Mouse (Mus musculus) kidney, postnatal 0 days (tissue): Measurements from ENCODE around the gene Nptxr. TPM values are rescaled to one million over a fixed set of nuclear protein-coding genes. Genes with fewer than 3 reads are reported as not detected.
A peak's percentile ranks its signal among the peaks of the same experiment; 100 is the strongest.

Experiments used
- ATAC-seq: fragments of 200-750 bp; cut with Nextera tagmentation; replicated peaks from 2 replicates; pipeline ENCODE4 v1.8.0; 2017; ENCODE audit warnings: low read depth, moderate number of reproducible peaks, moderate TSS enrichment, moderate library complexity; ENCODE audit not compliant: low FRiP score
- DNase-seq: peaks from one replicate; pipeline ENCODE4 v3.0.0-alpha.2; 2016; ENCODE audit warnings: low spot score
- H3K27ac ChIP-seq: fragments of 300-500 bp; sonication (generic); 2 replicates; pipeline ENCODE4 v1.5.1; 2014; ENCODE audit warnings: mild to moderate bottlenecking
- H3K27me3 ChIP-seq: fragments of 300-500 bp; sonication (generic); 2 replicates; pipeline ENCODE4 v1.6.1; 2014; ENCODE audit warnings: low read length, mixed read lengths; ENCODE audit not compliant: insufficient read depth
- H3K36me3 ChIP-seq: fragments of 300-500 bp; sonication (generic); 2 replicates; pipeline ENCODE4 v1.6.1; 2014; ENCODE audit warnings: low read length, mixed read lengths; ENCODE audit not compliant: insufficient read depth
- H3K4me1 ChIP-seq: fragments of 300-500 bp; sonication (generic); replicated peaks from 2 replicates; pipeline ENCODE4 v1.6.1; 2014; ENCODE audit warnings: antibody characterized with exemption, low read length, mixed read lengths; ENCODE audit not compliant: insufficient read depth
- H3K4me2 ChIP-seq: fragments of 300-500 bp; sonication (generic); 2 replicates; pipeline ENCODE4 v1.6.1; 2014; ENCODE audit warnings: mild to moderate bottlenecking, low read length, moderate library complexity, mixed read lengths
- H3K4me3 ChIP-seq: fragments of 300-500 bp; sonication (generic); replicated peaks from 2 replicates; pipeline ENCODE4 v1.5.1; 2014; ENCODE audit warnings: low read depth, low read length
- H3K9ac ChIP-seq: fragments of 300-500 bp; sonication (generic); 2 replicates; pipeline ENCODE4 v1.6.1; 2014; ENCODE audit warnings: low read depth, low read length
- H3K9me3 ChIP-seq: fragments of 300-500 bp; sonication (generic); replicated peaks from 2 replicates; pipeline ENCODE4 v1.6.1; 2016; ENCODE audit warnings: low read length, inconsistent platforms, mixed read lengths
- CTCF ChIP-seq: IDR thresholded peaks from 2 replicates; pipeline ENCODE4 v1.5.1; 2016; ENCODE audit warnings: antibody characterized with exemption, low read depth, mild to moderate bottlenecking, moderate library complexity
- WGBS: fragments of 180-500 bp; shearing (Covaris S2); extraction: QIAGEN DNeasy Blood & Tissue Kit; methylation state at CpG from one replicate; pipeline ENCODE4 v1.1.7; 2014; 5-methylcytosine and 5-hydroxymethylcytosine counted together
- polyA plus RNA-seq: library from polyadenylated mRNA; unstranded; fragments of >200 nt; fragmentation: Nextera tagmentation; extraction: Ambion mirVana; gene quantifications from 2 replicates; pipeline ENCODE4 v1.2.1, GENCODE M21; 2015

The Nptxr gene
- polyA plus RNA-seq, 1 experiment from 2014 or later, result 1.1 TPM

DNA sequence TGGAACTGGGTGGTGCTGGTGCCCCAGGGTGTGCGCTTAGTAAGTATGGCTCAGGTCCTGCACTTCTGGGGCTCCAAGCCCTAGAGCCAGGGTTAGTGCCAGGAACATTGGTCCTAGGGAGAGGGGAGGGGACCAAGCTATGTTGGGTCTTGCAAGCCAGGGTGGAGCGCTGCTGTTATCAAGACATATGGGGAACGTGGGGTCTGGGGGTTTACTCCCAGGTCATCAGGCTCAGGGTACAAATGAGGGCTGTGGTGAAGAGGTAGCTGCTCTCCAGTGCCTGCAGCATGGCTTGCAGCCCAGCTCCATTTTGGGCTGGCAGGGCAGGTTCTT is 51.2 kb downstream of the Nptxr start:
- H3K36me3 ChIP-seq, result no peaks in the 10 kb centered on the region
- H3K9me3 ChIP-seq, result no peaks in the 10 kb centered on the region
- ATAC-seq (0 out of 2 replicates have a peak, but pooled peaks have one; percentile 12), DNase-seq (no peak)
- no peaks in the 10 kb centered on the region for H3K27me3 ChIP-seq
- H3K4me3 ChIP-seq, result no peak overlapping the region
- no peak overlapping the region for H3K4me2 ChIP-seq
- 97% methylated on average over 3 of the region's 3 CpGs for WGBS
- 0 out of 2 replicates have a peak, but pooled peaks cover 4% of the 10 kb centered on the region for H3K4me1 ChIP-seq
- TF ChIP-seq CTCF, result no peak
- no peak overlapping the region for H3K27ac ChIP-seq
- no peak overlapping the region for H3K9ac ChIP-seq

DNA sequence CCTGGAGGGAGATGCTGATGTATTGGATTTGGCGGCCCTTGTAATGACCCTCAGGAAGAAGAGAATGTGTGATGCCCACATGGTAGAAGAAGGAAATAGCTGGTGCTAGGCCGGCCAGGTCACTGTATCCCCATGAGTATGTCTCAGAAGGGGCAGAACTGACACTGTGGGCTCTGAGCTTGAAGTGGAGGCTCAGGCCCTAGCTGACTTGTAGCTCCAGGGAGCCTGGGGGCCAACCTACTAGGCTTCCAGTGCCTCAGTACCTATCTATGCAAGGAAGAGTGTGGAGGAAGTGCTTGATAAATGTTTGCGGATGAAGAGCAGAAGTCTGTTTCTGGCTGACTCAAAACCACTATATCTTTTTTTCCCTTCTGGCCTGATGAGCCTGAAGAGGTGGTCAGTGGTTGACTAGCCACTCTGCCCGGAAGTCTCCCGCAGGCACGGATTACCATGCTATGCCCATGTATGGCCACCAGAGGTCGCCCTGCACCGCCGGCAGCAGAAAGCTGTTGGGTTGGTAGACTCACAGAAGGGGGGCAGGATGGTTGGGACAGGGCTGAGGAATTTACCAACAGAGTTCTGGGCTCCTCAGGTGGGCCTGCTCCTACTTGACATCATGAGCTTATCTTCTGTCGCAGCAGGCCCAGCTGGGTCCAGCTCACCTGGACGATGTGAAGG is 51.7 kb downstream of the Nptxr start:
- Histone ChIP-seq H3K4me3 (no peak overlapping the region), H3K36me3 (no peaks in the 10 kb centered on the region), H3K9me3 (no peaks in the 10 kb centered on the region), H3K27me3 (no peaks in the 10 kb centered on the region), H3K9ac (no peak overlapping the region), H3K4me2 (no peak overlapping the region), H3K4me1 (0 out of 2 replicates have a peak, but pooled peaks cover 4% of the 10 kb centered on the region), H3K27ac (no peak overlapping the region)
- ATAC-seq, result peak; percentile 58
- peak; percentile 99 for TF ChIP-seq CTCF
- DNase-seq, result peak; percentile 86
- 28% methylated on average over 11 of the region's 11 CpGs for WGBS

DNA sequence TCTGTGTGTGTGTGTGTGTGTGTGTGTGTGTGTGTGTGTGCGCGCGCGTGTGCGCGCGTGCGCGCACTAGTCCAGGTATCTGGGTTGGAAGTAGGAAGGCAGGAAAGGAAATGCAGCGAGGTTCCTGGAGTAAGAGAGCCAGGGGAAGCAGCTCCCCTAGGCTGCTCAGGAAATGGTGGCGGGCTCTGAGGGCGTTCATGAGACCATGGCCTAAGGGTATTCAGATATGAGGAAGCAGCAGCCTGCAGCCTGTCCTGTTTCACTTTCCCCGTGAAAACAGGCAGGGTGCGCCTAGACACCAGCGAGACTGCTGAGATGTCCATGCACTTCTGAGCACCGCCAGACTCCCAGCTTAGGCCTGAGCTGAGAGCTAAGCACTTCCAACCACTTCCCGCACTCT is 52.8 kb downstream of the Nptxr start:
- no peak for TF ChIP-seq CTCF
- Histone ChIP-seq H3K27me3 (no peaks in the 10 kb centered on the region), H3K9ac (no peak overlapping the region), H3K27ac (no peak overlapping the region), H3K4me2 (no peak overlapping the region), H3K36me3 (no peaks in the 10 kb centered on the region), H3K4me1 (0 out of 2 replicates have a peak, but pooled peaks cover 4% of the 10 kb centered on the region), H3K4me3 (no peak overlapping the region), H3K9me3 (no peaks in the 10 kb centered on the region)
- 75% methylated on average over 17 of the region's 17 CpGs for WGBS
- DNase-seq (no peak), ATAC-seq (no peak)

DNA sequence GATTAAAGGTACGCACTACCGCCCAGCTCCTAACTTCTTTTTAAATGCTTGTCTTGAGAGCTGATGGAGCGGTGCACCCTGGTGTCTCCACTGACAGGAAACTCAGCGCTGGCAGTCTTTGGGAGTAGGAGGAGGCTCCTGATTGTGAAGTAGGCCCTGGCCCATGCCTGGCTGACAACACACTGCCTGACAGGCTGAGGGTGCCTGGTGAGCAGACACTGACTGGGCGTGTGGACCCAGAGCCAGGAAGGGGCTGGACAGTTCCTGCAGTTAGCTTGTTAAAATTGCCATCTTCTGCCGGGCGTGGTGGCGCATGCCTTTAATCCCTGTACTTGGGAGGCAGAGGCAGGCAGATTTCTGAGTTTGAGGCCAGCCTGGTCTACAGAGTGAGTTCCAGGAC is 54.3 kb downstream of the Nptxr start:
- DNase-seq (no peak), ATAC-seq (no peak)
- WGBS, result 90% methylated on average over 8 of the region's 8 CpGs

DNA sequence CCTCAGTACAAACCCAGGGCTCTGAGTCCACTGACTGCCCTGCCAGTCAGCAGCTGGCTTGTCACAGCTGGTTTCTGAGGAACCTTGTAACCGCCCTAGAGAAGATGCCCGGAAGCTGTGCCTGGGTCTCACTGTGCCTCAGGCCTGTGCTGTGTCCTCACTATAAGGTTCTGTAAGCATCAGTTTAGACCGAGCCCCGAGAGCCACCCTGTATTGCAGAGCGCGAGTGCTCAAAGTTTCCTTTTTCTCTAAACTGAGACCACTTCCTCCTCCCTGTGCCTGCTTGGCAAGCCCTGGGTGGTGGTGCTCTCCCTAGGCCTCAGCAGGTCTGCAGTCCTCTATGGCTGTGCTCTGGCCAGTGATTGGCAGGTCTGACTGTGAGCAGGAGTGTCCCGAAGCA is 55.4 kb downstream of the Nptxr start:
- H3K9ac ChIP-seq, result no peak overlapping the region
- 94% methylated on average over 7 of the region's 7 CpGs for WGBS
- H3K4me1 ChIP-seq, result no peaks in the 10 kb centered on the region
- DNase-seq (no peak), ATAC-seq (no peak)
- no peak overlapping the region for H3K4me3 ChIP-seq
- no peaks in the 10 kb centered on the region for H3K9me3 ChIP-seq
- no peak for TF ChIP-seq CTCF
- no peaks in the 10 kb centered on the region for H3K27me3 ChIP-seq
- H3K36me3 ChIP-seq, result no peaks in the 10 kb centered on the region
- H3K4me2 ChIP-seq, result no peak overlapping the region
- no peak overlapping the region for H3K27ac ChIP-seq

More for the DNA sequence above, 54.3 kb downstream of the Nptxr start:
- H3K9ac ChIP-seq, result no peak overlapping the region
- no peak overlapping the region for H3K27ac ChIP-seq
- no peaks in the 10 kb centered on the region for H3K36me3 ChIP-seq
- no peak overlapping the region for H3K4me2 ChIP-seq
- no peaks in the 10 kb centered on the region for H3K27me3 ChIP-seq
- TF ChIP-seq CTCF, result no peak
- no peaks in the 10 kb centered on the region for H3K4me1 ChIP-seq
- H3K9me3 ChIP-seq, result no peaks in the 10 kb centered on the region
- no peak overlapping the region for H3K4me3 ChIP-seq

DNA sequence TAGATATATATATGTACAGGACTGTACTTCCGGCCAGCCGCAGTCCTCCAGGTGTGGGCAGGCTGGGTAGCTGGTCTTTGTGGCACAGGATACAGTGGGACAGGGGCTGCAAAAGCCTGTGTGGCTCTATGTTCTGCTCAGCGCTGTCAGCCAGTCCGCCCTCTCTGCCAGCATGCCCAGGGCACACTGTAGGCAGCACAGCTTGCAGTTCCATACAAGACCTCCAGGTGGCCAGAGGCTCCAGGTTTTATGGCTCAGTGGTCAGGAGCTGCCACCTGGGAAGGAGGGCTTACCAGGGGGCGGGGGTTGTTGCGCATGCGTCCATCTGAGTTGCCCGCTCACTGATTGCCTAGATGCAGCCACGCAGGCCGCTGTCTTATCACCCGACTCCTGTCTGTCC is 56.6 kb downstream of the Nptxr start:
- DNase-seq (peak; percentile 50), ATAC-seq (no peak; the same call in 1 of the 2 replicates)
- Histone ChIP-seq H3K27me3 (no peaks in the 10 kb centered on the region), H3K4me1 (no peaks in the 10 kb centered on the region), H3K36me3 (no peaks in the 10 kb centered on the region), H3K4me3 (no peak overlapping the region), H3K27ac (no peak overlapping the region), H3K9me3 (no peaks in the 10 kb centered on the region), H3K9ac (no peak overlapping the region), H3K4me2 (no peak overlapping the region)
- 71% methylated on average over 11 of the region's 11 CpGs for WGBS
- peak; percentile 69 for TF ChIP-seq CTCF

DNA sequence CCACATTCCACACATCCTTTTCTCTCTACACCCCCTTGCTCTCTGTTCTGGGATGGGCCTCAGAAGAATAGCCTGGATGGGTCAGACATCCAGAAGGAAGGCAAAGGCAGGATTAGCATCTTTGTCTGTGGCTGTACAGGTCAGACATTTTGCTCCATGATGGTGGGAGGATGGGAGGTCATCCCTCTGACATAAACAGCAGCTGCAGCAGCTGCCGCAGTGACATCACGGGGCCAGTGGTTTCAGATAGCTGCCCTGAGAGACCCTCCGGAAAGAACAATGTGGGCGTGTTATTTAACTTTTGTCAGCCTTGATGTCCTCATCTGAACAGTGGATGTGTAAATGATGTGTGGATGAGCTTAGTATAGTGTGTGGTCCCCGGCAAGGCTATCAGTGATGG is 58.7 kb downstream of the Nptxr start:
- 84% methylated on average over 5 of the region's 5 CpGs for WGBS
- Histone ChIP-seq H3K27ac (no peak overlapping the region), H3K9ac (no peak overlapping the region), H3K4me2 (no peak overlapping the region), H3K4me1 (peaks cover 7% of the 10 kb centered on the region; the same call in 1 of the 2 replicates), H3K36me3 (no peaks in the 10 kb centered on the region), H3K9me3 (no peaks in the 10 kb centered on the region), H3K4me3 (no peak overlapping the region), H3K27me3 (no peaks in the 10 kb centered on the region)
- TF ChIP-seq CTCF, result no peak
- DNase-seq, result no peak
- no peak for ATAC-seq
